Mouse (Mus musculus) frontal cortex, postnatal 25 days (tissue): ENCODE data around the gene Esyt2.
A peak's percentile ranks its signal among the peaks of the same experiment; 100 is the strongest.

Source experiments
- DNase-seq, 2 experiments: peaks; one replicate each; pipeline ENCODE4 v3.0.0; 2022; ENCODE audit warnings: low spot score in 2 of 2

The Esyt2 gene

DNA sequence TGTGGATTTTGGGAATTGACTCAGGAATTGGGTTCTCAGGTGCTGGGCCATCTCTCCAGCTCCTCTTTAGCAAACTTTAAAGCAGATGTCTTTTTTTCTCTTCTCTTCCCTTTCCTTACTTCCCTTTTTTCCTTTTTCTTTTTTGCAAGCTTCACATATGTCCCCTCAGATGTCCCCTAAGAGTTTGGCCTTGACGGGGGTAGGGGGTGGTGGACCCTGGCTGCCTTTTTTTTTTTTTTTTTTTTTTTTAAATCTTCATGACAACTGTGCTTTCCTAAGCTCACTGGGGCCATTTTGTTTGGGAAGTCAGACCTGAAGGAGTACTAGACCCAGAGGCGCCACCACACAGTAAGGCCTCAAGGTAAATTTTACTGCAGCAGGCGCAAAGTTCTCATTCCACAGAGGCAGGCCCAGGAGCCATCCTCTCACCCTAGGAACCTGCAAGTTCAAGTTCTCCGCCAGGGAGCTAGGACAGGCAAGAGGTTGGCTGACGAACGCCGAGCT lies 795 bp upstream of the Esyt2 start:
- DNase-seq = no peak

DNA sequence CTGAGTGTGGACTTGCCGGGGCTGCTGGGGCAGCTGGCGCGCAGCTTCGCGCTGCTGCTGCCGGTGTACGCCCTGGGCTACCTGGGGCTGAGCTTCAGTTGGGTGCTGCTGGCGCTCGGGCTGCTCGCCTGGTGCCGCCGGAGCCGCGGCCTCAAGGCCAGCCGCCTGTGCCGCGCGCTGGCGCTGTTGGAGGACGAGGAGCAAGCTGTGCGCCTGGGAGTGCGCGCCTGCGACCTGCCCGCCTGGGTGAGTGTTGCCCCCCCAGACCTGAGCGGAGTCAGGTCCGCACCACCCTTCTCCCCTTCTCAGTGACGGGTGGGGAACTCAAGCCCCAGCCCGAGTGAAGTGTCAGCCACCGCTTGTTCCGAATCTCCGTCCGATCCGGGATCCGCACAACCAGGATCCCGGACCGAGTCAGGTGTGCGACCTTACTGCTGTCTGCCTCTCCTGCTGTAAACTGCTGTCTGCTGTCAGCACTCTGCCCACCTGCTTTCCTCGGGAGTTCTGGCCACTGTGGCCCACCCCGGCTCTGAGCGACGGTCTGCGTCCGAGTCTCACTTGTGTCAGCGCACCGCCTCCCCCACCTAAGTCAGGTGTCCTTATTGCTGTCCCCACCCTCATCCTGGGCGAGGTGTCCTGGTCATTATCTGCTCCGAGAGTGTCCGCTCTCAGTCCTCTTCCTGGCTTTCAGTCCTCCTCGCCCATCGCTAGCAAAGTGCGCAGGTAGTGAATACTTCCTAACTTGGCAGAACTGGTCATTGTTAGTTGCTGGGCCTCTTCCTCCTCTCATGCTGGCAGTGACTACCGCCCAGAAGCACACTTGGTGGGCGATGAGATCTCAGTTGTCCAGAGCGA lies 658 bp downstream of the Esyt2 start:
- DNase-seq = peak; percentile 10 to 11

DNA sequence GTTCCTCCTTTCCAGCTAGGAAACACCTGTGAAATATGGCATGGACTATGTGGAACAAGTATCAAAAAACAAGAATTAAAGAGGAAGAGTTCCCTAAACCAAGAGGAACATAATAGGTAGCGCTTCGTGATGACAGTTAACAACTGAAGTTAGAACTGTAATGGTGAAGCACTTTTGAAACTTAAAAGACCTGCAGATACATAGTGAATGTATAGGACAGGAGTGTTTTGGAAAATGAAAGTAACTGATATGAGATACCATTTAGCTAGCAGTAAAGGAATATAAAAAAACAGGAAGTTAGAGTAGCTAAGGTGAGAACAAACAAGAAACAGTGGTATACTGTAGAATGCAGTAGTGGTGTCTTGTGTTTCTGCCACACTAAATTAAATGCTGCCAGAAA lies 1.9 kb downstream of the Esyt2 start:
- no peak for DNase-seq

DNA sequence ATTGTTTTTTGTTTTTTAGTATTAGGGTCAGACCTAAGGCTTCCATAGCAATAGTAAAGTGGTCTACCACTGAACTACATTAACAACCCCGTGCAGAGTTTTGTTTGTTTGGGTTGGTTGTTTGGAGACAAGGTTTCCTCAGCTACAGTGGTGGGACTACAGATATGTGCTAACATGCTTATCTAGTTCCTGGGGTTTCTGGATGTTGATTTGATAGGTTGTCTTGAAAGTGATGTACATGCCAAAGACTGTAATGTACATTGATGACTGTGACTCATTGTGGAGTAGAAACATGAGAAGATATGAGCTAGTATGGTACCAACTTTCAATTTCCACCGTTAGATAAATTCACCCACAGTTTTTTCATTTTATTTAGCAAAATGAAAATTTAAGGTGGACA lies 2.5 kb downstream of the Esyt2 start:
- no peak for DNase-seq

DNA sequence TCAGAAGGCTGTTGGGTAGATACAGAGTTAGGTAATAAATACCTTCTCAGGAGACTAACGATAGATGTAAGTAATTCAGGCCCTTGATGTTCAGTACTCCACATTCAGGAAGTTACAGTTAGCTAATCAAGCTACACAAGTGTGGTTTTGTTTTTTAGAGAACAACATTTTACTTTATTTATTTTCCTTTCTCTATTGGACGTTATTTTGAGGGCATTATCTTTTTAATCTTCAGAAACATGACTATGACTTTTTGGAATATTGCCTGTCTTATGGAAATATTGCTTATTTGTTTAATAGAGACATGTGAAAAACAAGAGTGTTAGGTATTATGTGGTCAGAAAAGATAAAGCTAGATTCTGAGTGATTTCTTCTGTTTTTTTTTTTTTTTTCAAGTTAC lies 12.2 kb downstream of the Esyt2 start:
- DNase-seq = no peak

DNA sequence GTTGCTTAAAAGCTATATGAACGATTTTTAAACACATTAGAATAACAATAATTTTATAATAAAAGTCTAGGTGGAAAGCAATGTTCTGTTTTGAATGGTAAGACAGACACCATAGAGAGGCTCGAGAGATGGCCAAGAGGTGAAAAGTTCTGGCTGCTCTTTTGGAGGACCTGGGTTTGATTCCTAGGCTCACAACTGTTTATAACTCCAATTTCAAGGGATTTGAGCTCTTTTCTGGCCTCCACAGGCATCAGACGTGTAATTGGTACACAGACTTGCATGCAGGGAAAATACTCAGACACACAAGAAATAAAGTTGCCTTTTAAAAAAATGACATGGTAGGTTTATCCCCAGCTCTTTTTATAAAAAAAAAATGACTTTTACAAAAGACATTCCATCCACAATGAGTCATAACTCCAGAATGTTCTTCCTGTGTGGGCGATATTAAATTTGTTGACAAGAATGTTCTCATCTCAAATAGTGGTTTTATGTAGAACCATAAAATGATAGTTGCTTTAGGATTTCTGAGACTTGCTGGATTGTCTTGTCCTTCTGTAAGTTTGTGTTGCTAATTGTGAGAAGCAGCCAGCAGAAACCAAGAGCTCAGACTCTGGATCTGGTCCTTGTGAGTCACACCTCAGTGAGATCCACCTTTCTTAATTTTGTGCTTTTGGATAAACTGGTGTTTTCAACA lies 12.8 kb downstream of the Esyt2 start:
- no peak for DNase-seq

DNA sequence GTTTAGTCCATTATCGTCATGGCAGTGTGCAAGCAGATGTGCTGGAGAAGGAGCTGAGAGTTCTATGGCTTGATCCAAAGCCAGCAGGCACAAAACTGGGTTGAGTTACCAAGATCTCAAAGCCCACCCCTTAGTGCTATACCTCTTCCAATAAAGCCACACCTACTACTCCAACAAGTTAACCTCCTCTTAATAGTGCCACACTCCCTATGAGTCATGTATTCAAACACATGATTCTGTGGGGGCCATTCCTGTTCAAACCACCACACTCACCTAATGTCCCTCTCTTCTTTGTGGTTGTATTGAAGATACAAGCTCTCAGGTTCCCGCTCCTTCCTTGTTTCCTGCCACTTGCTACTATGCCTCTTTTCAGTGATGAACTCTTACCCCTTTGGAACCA lies 18.9 kb downstream of the Esyt2 start:
- no peak for DNase-seq

DNA sequence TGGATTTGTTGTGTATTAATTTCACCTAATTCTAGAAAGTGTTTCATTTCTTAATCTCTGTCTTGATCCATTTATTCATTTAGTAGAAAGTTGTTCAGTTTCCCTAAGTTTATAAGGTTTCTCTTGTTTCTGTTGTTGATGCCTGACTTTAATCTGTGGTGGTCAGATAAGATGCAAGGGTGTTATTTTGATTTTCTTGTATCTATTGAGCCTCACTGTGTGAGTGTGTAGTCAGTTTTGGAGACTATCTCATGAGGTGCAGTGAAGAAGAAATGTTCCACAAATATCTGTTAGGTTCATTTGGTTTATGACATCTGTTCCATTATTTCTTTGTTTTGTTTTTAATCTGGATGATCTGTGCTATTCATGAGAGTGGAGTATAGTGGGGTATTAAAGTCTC lies 21.2 kb downstream of the Esyt2 start:
- DNase-seq = no peak

DNA sequence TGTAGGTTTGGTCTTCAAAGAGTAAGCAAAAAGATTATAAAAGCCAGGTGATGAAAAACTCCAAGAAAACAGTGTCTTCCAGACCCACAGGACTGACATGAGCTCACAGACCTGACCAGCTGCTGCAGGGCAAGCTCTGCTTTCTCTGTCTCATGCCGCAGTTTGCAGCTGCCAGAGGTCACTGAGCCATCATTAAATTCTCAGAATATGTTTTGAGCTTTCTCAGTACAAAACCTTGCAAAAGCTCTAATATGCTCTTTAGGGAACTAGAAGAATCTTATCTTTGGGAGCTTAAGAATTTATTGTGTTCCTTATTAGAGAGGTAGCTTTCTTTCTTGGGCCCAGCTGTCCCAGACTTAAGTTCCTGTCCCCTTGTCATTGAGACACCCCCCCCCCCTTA lies 25.0 kb downstream of the Esyt2 start:
- DNase-seq = no peak

DNA sequence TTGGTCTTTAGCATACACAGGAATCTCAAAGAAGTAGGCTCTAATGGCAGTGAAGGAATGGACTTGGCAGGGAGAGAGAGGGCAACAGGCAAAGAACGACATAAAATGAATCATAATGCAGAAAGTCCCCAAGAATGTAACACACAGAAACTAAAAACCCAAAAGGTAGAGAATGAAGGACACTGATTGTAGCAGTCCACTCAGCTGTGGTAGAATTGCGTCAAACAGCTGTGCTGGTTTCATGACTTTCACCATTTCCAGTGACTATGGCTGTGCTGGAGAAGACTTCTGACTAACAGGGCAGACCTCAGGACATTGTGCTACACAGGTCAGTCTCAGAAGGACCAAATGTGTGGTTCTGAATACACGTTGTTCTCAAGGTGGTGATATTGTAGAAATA lies 26.9 kb downstream of the Esyt2 start:
- no peak for DNase-seq

DNA sequence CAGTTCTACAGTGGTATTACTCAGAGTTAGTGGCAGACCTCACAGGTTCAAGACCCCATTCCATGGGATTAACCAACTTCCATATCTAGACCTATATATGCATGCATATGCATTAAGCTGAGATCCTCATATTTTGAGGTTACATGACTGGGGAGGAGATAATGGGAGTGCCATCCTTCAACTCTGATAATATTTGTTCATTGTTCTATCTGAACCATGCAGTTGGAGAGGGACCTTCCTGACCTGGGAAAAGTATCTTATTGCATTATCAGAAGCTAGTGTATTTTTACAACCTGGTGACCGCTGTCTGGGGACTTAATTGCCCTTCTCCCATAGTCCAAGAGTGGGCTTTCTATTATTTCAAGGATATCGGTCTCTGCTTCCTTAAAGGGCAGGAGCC lies 27.6 kb downstream of the Esyt2 start:
- DNase-seq = no peak

DNA sequence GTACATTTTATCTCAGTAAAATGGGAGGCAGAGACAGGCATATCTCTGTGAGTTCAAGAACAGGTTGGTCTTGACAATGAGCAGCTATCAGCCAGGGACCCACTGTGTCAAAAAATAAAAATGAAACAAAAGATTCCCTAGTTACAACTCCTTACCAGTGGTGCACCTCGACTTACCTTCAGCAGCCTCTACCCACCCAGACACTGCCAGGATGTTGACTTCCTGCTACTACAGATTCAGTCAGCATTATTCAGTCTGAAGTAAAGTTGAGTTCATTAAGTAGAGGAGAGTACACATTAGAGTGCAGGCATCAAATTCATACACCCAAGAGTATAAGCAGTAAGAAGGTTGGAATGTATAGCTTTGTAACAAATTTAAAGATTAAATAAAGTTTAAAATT lies 32.8 kb downstream of the Esyt2 start:
- no peak for DNase-seq

DNA sequence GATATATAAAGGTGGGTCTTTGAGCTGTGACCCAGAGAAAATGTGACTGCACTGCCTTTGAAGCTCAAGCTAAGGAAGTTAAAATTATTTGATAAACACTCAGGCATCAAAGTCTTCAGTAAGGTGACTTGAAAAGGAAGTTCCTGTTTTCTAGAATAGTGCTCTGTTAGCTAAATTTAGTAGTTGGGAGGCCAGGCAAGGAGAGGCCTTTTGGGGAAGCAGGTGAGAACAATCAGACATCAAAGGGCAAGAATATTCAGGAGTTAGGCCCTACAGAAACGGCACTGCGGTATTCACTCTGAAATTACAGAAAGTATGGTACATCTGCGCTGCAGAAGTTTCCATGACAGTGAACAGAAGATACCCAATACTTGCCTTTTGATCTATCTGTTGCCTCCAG lies 34.5 kb downstream of the Esyt2 start:
- DNase-seq = no peak

DNA sequence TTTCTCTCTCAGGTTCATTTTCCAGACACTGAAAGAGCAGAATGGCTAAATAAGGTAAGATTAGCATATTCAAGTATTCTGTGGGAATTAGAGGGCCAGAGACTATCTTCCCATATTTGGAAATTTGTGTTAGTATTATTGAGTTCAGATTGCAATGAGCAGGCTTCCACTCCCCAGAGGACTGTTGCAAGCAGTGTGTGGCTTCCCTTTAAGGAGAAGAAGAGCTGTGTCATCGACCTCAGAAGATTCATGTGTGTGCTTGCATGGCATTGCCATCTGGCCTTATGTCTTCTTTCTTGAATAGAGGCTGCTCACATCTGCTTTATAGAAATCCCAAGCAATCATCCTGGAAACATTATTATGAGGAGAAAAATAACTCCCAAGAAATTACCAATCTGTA lies 36.8 kb downstream of the Esyt2 start:
- DNase-seq = no peak

DNA sequence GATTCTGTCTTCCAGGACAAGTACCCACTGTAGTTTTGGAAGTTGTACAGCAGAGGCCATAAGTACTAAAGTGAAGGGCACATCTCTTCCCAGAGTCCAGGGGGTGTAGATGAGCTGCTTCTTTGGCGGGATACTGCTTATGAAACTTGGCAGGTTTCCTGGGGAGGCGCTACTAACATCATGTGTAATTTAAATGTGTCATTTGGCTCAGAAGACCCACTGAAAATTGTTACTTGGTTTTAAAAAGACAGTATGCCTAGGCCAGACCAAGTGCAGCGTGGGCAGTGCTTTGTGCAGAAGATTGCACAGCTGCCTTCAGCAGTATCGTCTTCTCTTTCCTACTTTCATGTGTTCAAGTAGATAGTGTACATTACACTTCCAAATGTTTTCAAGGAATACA lies 44.5 kb downstream of the Esyt2 start:
- no peak for DNase-seq

DNA sequence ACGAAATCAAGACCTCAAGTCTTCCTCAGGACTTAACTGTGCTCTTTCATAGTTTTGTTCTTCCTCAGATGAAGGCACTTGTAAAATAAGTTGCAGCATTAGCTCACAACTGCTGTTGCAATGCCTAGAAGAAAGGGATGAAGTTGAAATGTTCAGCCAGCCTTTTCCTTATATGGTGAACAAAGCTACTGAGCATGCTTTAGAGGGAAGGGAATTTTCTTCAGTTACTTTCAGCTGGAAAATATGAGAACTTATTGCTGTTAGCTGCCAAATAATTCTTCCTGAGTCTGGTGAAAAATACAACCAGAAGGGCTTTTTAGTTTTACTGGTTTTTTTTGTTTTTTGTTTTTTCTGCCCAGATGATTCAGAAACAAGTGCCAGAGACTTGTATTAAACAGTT lies 45.2 kb downstream of the Esyt2 start:
- DNase-seq = no peak

DNA sequence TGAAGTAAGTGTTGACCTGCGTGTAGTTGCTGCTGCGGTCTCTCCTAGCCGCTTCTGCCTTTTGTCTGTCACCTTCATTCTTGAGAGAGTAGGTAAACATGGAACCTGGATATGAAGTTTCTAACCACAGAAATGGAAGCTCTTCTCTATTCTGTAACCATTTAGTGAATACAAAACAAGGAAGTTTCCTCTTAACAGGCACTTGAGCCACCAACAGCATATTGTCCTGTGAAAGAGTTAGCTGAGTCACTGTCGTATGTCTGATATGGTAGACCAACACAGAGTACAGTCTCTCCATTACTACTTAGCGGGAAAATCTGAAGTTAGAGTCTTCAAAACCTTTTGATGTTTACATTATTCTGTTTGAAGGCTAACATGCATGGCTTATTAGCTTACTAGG lies 53.3 kb downstream of the Esyt2 start:
- DNase-seq = no peak

DNA sequence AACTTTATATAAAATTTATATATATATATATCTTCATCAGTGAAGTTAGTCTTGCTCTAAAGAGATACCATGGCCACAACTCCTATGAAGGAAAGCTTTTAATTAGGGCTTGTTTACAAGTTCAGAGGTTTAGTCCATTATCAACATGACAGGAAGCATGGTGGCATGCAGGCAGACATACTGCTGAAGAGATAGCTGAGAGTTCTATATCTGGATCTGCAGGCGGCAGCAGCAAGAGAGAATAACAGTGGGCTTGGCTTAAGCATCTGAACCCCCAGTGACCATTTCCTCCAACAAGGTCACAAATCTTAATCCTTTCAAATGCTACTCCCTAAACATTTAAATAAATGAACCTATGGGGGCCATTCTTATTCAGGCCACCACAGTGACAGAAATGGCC lies 59.2 kb downstream of the Esyt2 start:
- DNase-seq = no peak

DNA sequence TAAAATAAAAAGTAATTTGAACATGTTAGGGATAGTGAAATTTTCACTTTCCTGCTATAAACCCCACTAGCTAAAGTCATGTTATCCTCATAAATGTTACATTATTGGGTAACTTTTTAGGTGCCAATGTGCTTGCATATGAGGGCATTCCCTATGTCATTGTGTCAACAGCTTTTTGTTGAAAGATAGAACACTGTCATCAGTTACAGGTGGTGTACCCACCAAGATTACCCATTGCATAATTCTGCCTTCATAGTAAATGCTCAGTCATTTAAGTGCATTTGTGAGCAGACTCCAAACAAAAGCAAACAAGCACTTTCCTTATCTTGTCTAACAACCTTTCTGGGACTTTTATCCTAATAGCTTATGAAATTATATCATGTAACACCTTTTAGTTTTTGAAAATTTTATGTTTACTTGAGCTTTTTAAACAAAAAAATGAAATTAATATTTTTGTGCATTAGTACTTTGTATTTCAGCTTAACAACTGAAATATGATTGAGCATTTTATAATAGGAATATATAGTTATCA lies 67.8 kb downstream of the Esyt2 start:
- no peak for DNase-seq

DNA sequence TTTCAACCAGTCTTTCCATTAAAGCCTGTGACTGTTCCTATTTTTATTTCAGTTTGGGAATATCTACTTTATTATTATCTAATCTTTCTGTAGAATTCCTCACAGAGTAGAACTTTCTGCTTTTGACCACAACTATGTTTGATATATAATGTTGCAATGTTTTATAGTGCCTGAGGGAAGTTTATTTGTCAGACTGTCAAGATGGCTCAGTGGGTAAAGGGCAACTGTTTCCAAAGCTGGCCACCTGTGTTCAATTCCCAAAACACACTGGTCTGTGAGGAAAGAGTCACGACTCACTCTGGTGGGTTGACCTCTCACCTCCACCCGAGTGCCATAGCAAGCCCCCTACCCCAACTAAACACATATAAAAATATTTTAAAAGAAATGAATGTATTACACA lies 68.4 kb downstream of the Esyt2 start:
- no peak for DNase-seq

DNA sequence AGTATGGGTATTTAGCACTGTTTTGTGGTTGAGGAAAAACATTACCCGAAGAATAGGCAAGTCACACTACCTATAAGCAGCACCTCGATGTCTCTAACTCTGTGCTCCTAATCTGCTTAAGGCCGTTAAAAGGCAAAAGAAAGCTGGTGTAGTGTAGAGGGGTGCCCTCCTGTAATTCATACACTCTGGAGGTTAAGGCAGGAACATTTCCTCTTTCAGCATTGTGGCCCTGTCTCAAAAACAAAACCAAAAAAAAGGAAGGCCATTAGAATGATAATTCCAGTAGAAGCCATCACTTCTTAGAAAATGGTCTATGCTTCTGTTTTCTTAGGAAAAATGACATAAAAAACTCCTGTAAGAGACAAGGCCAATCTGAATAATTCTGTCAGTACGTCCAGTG lies 70.0 kb downstream of the Esyt2 start:
- DNase-seq = no peak

DNA sequence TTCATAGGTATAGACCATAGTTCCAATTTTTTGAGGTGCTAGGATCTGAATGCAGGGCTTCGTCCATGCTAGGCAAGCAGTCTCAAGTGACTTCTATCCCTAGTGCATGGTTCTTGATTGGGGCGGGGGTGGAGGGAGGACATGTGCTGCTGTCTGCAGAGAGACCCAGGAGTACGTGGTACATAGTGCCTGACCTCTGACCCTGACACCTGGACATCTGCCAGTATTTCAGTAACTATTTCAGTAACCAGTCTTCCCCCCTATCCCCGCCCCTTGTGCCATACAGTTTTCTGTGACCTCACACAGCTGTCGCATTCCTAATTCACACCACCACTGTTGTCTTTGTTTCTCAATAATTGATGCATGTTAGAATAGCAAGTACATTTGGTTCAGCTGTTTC lies 71.4 kb downstream of the Esyt2 start:
- DNase-seq = no peak

DNA sequence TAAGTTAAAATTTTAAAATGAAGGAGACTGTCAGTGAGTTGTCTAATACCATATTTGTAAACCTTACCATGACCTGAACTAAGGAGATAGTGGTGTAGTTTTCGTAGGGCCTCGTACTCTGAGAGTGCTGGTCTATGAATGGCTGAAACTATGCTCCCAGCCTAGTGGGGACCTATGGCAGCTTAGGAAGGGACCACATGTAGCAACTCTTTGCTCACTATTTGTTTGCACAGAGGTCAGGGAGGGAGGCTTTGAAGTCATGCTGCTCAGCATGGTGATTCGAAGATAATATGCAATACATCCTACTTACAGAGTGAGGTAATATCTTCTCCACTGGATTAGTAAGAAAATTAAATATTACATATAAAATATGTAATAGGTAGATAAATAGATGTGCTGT lies 73.7 kb downstream of the Esyt2 start:
- no peak for DNase-seq
